Mouse (Mus musculus): ENCODE measurements around the gene Faim. TPM values are rescaled to one million over a fixed set of nuclear protein-coding genes. Genes with fewer than 3 reads are reported as not detected.

Faim gene
- polyA plus RNA-seq, 1 experiment from 2014 or later: 35.3 TPM

- ATAC-seq: no peak; the same call in 1 of the 2 replicates
- no peak overlapping the region for H3K4me2 ChIP-seq (replicated peaks; ENCODE audit: low read depth, low read length)
Measured at GRCm38 (mm10) chr9:98965084-98965483, 21.1 kb upstream of the Faim start.

GRCm38 (mm10) chr9:98973101-98973521 is 13.1 kb upstream of the Faim start:
- Histone ChIP-seq H3K9me3 (ENCODE audit: low read length) (no peaks in the 10 kb centered on the region), H3K36me3 (ENCODE audit: insufficient read depth, low read length) (no peaks in the 10 kb centered on the region), H3K4me2 (replicated peaks; ENCODE audit: low read depth, low read length) (peak overlapping the region; percentile 58), H3K27ac (ENCODE audit: low read length) (no peak overlapping the region), H3K9ac (replicated peaks; ENCODE audit: low read depth) (no peak overlapping the region), H3K4me3 (ENCODE audit: low read depth, low read length) (peak overlapping the region; percentile 35), H3K4me1 (ENCODE audit: insufficient read depth, low read depth, low read length) (peaks cover 8% of the 10 kb centered on the region), H3K27me3 (replicated peaks; ENCODE audit: insufficient read depth, low read length) (peaks cover 49% of the 10 kb centered on the region)
- WGBS: 0% methylated on average over 37 of the region's 40 CpGs
- no peak for DNase-seq (ENCODE audit: low spot score)
- TF ChIP-seq EP300 (IDR thresholded peaks at IDR 0.05): no peak
- TF ChIP-seq CTCF (IDR thresholded peaks at IDR 0.05): no peak
- ATAC-seq: 0 out of 2 replicates have a peak, but pooled peaks have one; percentile 23

More at GRCm38 (mm10) chr9:98965084-98965483, 21.1 kb upstream of the Faim start:
- Histone ChIP-seq H3K4me1 (ENCODE audit: insufficient read depth, low read depth, low read length) (no peaks in the 10 kb centered on the region), H3K27ac (ENCODE audit: low read length) (no peak overlapping the region), H3K9me3 (ENCODE audit: low read length) (no peaks in the 10 kb centered on the region), H3K4me3 (ENCODE audit: low read depth, low read length) (no peak overlapping the region), H3K36me3 (ENCODE audit: insufficient read depth, low read length) (no peaks in the 10 kb centered on the region), H3K27me3 (replicated peaks; ENCODE audit: insufficient read depth, low read length) (peaks cover 63% of the 10 kb centered on the region), H3K9ac (replicated peaks; ENCODE audit: low read depth) (no peak overlapping the region)
- DNase-seq (ENCODE audit: low spot score): peak; percentile 44
- 3% methylated on average over 18 of the region's 18 CpGs for WGBS
- TF ChIP-seq CTCF (IDR thresholded peaks at IDR 0.05) (peak; percentile 68), EP300 (IDR thresholded peaks at IDR 0.05) (no peak)

DNA sequence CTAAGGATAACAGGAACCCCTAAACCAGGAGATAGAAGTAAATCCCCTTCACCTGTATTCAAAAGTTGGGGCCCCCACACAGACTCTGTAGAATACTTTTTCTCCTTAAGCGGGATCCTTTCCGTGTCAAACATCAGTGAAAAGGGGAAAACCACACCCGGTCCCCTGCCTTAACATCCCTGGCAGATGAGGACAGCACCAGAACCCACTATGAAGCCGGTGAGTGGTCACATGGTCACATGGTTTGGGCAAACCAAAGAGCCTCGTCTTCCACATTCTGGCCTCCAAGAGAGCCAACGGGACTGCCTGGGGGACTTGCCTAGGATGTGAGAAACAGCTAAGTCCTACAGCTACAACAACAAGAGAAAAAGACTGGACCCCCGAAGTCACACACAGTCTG is 12.6 kb upstream of the Faim start:
- H3K4me2 ChIP-seq (replicated peaks; ENCODE audit: low read depth, low read length): peak overlapping the region; percentile 58
- H3K4me1 ChIP-seq (ENCODE audit: insufficient read depth, low read depth, low read length): peaks cover 8% of the 10 kb centered on the region
- H3K27ac ChIP-seq (ENCODE audit: low read length): no peak overlapping the region
- ATAC-seq (no peak), DNase-seq (ENCODE audit: low spot score) (no peak)
- H3K9me3 ChIP-seq (ENCODE audit: low read length): no peaks in the 10 kb centered on the region
- peak overlapping the region; percentile 35; the same call in 1 of the 2 replicates for H3K4me3 ChIP-seq (ENCODE audit: low read depth, low read length)
- H3K36me3 ChIP-seq (ENCODE audit: insufficient read depth, low read length): no peaks in the 10 kb centered on the region
- peaks cover 49% of the 10 kb centered on the region for H3K27me3 ChIP-seq (replicated peaks; ENCODE audit: insufficient read depth, low read length)
- H3K9ac ChIP-seq (replicated peaks; ENCODE audit: low read depth): no peak overlapping the region
- WGBS: 5% methylated on average over 7 of the region's 7 CpGs
- no peak for TF ChIP-seq CTCF (IDR thresholded peaks at IDR 0.05)
- TF ChIP-seq EP300 (IDR thresholded peaks at IDR 0.05): no peak

- H3K9me3 ChIP-seq (ENCODE audit: low read length): no peaks in the 10 kb centered on the region
- no peak overlapping the region for H3K9ac ChIP-seq (replicated peaks; ENCODE audit: low read depth)
- WGBS: 33% methylated on average over 2 of the region's 2 CpGs
- DNase-seq (ENCODE audit: low spot score) (no peak), ATAC-seq (no peak)
- no peaks in the 10 kb centered on the region for H3K36me3 ChIP-seq (ENCODE audit: insufficient read depth, low read length)
- no peak overlapping the region for H3K4me3 ChIP-seq (ENCODE audit: low read depth, low read length)
- no peak for TF ChIP-seq CTCF (IDR thresholded peaks at IDR 0.05)
- TF ChIP-seq EP300 (IDR thresholded peaks at IDR 0.05): no peak
- no peak overlapping the region for H3K27ac ChIP-seq (ENCODE audit: low read length)
- H3K4me2 ChIP-seq (replicated peaks; ENCODE audit: low read depth, low read length): no peak overlapping the region
- H3K4me1 ChIP-seq (ENCODE audit: insufficient read depth, low read depth, low read length): peaks cover 8% of the 10 kb centered on the region
- peaks cover 43% of the 10 kb centered on the region for H3K27me3 ChIP-seq (replicated peaks; ENCODE audit: insufficient read depth, low read length)
Measured at GRCm38 (mm10) chr9:98974898-98975297, 11.3 kb upstream of the Faim start.

- H3K27me3 ChIP-seq (replicated peaks; ENCODE audit: insufficient read depth, low read length): peaks cover 36% of the 10 kb centered on the region
- H3K4me3 ChIP-seq (ENCODE audit: low read depth, low read length): no peak overlapping the region
- H3K27ac ChIP-seq (ENCODE audit: low read length): no peak overlapping the region
- no peak for ATAC-seq
- WGBS: 87% methylated on average over 1 of the region's 1 CpGs
- H3K36me3 ChIP-seq (ENCODE audit: insufficient read depth, low read length): no peaks in the 10 kb centered on the region
- no peak for DNase-seq (ENCODE audit: low spot score)
- no peak overlapping the region for H3K9ac ChIP-seq (replicated peaks; ENCODE audit: low read depth)
- H3K4me2 ChIP-seq (replicated peaks; ENCODE audit: low read depth, low read length): no peak overlapping the region
- H3K4me1 ChIP-seq (ENCODE audit: insufficient read depth, low read depth, low read length): peaks cover 8% of the 10 kb centered on the region
- no peaks in the 10 kb centered on the region for H3K9me3 ChIP-seq (ENCODE audit: low read length)
- no peak for TF ChIP-seq EP300 (IDR thresholded peaks at IDR 0.05)
Measured at GRCm38 (mm10) chr9:98976081-98976480, 10.1 kb upstream of the Faim start.

GRCm38 (mm10) chr9:98976520-98976919 is 9.7 kb upstream of the Faim start:
- H3K27me3 ChIP-seq (replicated peaks; ENCODE audit: insufficient read depth, low read length): peaks cover 34% of the 10 kb centered on the region
- DNase-seq (ENCODE audit: low spot score): no peak
- WGBS: 41% methylated on average over 5 of the region's 5 CpGs

More at GRCm38 (mm10) chr9:98976520-98976919, 9.7 kb upstream of the Faim start:
- TF ChIP-seq CTCF (IDR thresholded peaks at IDR 0.05) (peak; percentile 69), EP300 (IDR thresholded peaks at IDR 0.05) (no peak)
- Histone ChIP-seq H3K27ac (ENCODE audit: low read length) (no peak overlapping the region), H3K9me3 (ENCODE audit: low read length) (no peaks in the 10 kb centered on the region), H3K4me2 (replicated peaks; ENCODE audit: low read depth, low read length) (no peak overlapping the region), H3K4me1 (ENCODE audit: insufficient read depth, low read depth, low read length) (peaks cover 8% of the 10 kb centered on the region), H3K9ac (replicated peaks; ENCODE audit: low read depth) (no peak overlapping the region), H3K4me3 (ENCODE audit: low read depth, low read length) (no peak overlapping the region), H3K36me3 (ENCODE audit: insufficient read depth, low read length) (no peaks in the 10 kb centered on the region)
- ATAC-seq: no peak

Data from lung, postnatal 0 days (tissue).